Mouse (Mus musculus) erythroid progenitor cell, adult 5-6 weeks (primary cell): Measurements from ENCODE around the gene Lbh. TPM values are rescaled to one million over a fixed set of nuclear protein-coding genes. Genes with fewer than 3 reads are reported as not detected.

Source experiments
- ATAC-seq: replicated peaks from 2 replicates; pipeline ENCODE4 v1.8.0; 2016; ENCODE audit warnings: moderate number of reproducible peaks, mild to moderate bottlenecking, moderate TSS enrichment, inconsistent platforms; ENCODE audit not compliant: poor library complexity, low FRiP score, severe bottlenecking
- total RNA-seq, 2 experiments: library from RNA; stranded (forward) in 1 of 2; stranded (reverse) in 1 of 2; fragments of 150-400 nt in 1 of 2; fragments of 186-747, 209-891 nt in 1 of 2; gene quantifications; 2 replicates each; pipeline versions ENCODE4 v1.2.3 to v1.2.4; 2015 to 2017; ENCODE audit warnings: low replicate concordance in 2 of 2

The Lbh gene
- total RNA-seq, 2 experiments from 2014 or later: 3.0 to 14.3 TPM

GRCm38 (mm10) chr17:72937204-72937603, 19.1 kb downstream of the Lbh start:
- no peak for ATAC-seq

GRCm38 (mm10) chr17:72938026-72938795, 20.1 kb downstream of the Lbh start:
- ATAC-seq: no peak

- no peak for ATAC-seq
These were observed 20.9 kb downstream of the Lbh start for GRCm38 (mm10) chr17:72938871-72939568.

- no peak for ATAC-seq
These were observed 21.4 kb downstream of the Lbh start for GRCm38 (mm10) chr17:72939569-72939899.

- ATAC-seq: no peak
These were observed 26.3 kb downstream of the Lbh start for GRCm38 (mm10) chr17:72944368-72944767.

GRCm38 (mm10) chr17:72947111-72947859, 29.2 kb downstream of the Lbh start:
- ATAC-seq: no peak

- no peak for ATAC-seq
These were observed 30.0 kb downstream of the Lbh start for GRCm38 (mm10) chr17:72948119-72948518.

GRCm38 (mm10) chr17:72949247-72949701, 31.2 kb downstream of the Lbh start:
- no peak for ATAC-seq

GRCm38 (mm10) chr17:72951331-72951730, 33.2 kb downstream of the Lbh start:
- no peak for ATAC-seq

GRCm38 (mm10) chr17:72953811-72954685, 35.9 kb downstream of the Lbh start:
- ATAC-seq: no peak

- ATAC-seq: no peak
These were observed 37.4 kb downstream of the Lbh start for GRCm38 (mm10) chr17:72955534-72955933.

- no peak for ATAC-seq
These were observed 38.9 kb downstream of the Lbh start for GRCm38 (mm10) chr17:72957016-72957415.

GRCm38 (mm10) chr17:72958886-72959285, 40.8 kb downstream of the Lbh start:
- no peak for ATAC-seq

- ATAC-seq: no peak
These were observed 41.5 kb downstream of the Lbh start for GRCm38 (mm10) chr17:72959497-72960039.

- no peak for ATAC-seq
These were observed 42.1 kb downstream of the Lbh start for GRCm38 (mm10) chr17:72960243-72960642.

GRCm38 (mm10) chr17:72960873-72961272, 42.8 kb downstream of the Lbh start:
- ATAC-seq: no peak

- ATAC-seq: no peak
These were observed 44.0 kb downstream of the Lbh start for GRCm38 (mm10) chr17:72961953-72962630.

- no peak for ATAC-seq
These were observed 47.6 kb downstream of the Lbh start for GRCm38 (mm10) chr17:72965687-72966086.

- no peak for ATAC-seq
These were observed 48.0 kb downstream of the Lbh start for GRCm38 (mm10) chr17:72966091-72966531.
